Mouse (Mus musculus): ENCODE measurements around the gene Mrc1. TPM values are rescaled to one million over a fixed set of nuclear protein-coding genes. Genes with fewer than 3 reads are reported as not detected.
"Not testable (repeated sequence)": the region's sequence is repeated elsewhere in the genome, so short reads cannot be mapped to it uniquely, and the experiment has no call there.

Mrc1 gene
- 4.7 and 5.4 TPM in 2 replicates for polyA plus RNA-seq (2015; fragmentation: Nextera tagmentation; extraction: Ambion mirVana)

DNA sequence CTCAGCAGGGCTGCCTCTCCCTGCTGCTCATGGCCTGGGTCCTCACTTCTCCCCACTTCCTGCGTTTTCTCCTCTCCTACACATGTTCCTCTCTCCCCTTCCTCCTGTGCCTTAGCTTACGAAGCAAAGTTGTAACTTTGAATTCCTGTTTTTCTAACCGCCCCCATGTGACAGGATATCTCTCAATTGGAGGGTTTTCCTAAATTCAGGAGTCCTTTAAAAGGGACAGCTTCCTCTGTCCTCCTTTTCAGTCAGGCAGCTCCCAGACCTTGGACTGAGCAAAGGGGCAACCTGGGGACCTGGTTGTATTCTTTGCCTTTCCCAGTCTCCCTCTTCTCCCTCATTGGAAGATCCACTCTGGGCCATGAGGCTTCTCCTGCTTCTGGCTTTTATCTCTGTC is at the start of gene Mrc1:
Gene Mrc1, plus strand, starts transcription at position 244 of the 400 bp plus-strand sequence.
- no peak within 1 kb of the TSS for H3K9ac ChIP-seq (replicated peaks)
- H3K9me3 ChIP-seq = no peaks in the 10 kb centered on the region
- no peaks in the 10 kb centered on the region for H3K36me3 ChIP-seq
- 67% methylated on average over 3 of the region's 3 CpGs for WGBS
- no peak within 1 kb of the TSS for H3K4me2 ChIP-seq (replicated peaks)
- no peaks in the 10 kb centered on the region for H3K27me3 ChIP-seq
- H3K4me3 ChIP-seq (replicated peaks) = no peak within 1 kb of the TSS
- no peak within 1 kb of the TSS for H3K27ac ChIP-seq
- no peaks in the 10 kb centered on the region for H3K4me1 ChIP-seq (replicated peaks)
- ATAC-seq = no peak

DNA sequence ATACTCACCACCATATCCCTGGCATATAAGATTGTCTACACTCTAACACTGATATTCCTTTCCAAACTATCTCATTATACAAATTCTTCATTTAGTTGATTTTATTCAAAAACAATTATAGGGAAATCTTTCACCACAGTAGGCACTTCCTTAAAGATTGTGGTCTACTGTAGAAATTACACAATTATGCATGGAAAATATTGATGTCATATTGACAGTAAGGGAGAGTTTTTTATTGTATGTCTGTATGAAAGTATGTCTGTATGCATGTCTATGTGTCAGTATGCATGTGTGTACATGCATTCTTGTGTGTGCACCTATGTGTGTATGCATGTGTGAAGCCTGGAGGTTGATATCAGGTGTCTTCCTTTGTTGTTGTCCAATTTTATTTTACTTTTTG is 44.8 kb upstream of the Mrc1 start:
- Histone ChIP-seq H3K36me3 (no peaks in the 10 kb centered on the region), H3K4me2 (replicated peaks) (no peak overlapping the region), H3K27me3 (no peaks in the 10 kb centered on the region), H3K4me1 (replicated peaks) (no peaks in the 10 kb centered on the region), H3K9ac (replicated peaks) (no peak overlapping the region), H3K27ac (no peak overlapping the region), H3K9me3 (no peaks in the 10 kb centered on the region), H3K4me3 (replicated peaks) (no peak overlapping the region)
- no peak for ATAC-seq

DNA sequence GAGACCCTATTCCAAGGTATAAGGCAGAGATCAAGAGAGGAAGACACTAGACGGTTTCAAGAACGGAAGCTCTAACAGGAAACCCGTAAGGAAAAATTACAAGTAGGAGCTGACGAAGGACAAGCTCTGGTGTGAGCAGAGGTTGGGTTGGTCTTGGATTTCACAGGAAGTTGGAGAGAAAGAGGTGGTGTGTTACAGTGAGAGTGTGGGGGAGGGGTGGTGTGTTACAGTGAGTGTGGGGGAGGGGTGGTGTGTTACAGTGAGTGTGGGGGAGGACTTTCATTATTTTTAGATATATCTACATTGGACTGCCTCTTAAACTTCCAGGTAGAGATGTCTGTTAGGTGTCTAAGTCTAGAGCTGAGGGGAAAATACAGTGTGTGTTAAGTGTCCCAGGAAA is 38.5 kb upstream of the Mrc1 start:
- H3K9me3 ChIP-seq = no peaks in the 10 kb centered on the region
- H3K4me1 ChIP-seq (replicated peaks) = no peaks in the 10 kb centered on the region
- H3K27ac ChIP-seq = no peak overlapping the region
- H3K4me3 ChIP-seq (replicated peaks) = no peak overlapping the region
- WGBS = 92% methylated on average over 4 of the region's 4 CpGs
- ATAC-seq = no peak
- no peaks in the 10 kb centered on the region for H3K36me3 ChIP-seq
- no peaks in the 10 kb centered on the region for H3K27me3 ChIP-seq
- no peak overlapping the region for H3K4me2 ChIP-seq (replicated peaks)
- H3K9ac ChIP-seq (replicated peaks) = no peak overlapping the region

DNA sequence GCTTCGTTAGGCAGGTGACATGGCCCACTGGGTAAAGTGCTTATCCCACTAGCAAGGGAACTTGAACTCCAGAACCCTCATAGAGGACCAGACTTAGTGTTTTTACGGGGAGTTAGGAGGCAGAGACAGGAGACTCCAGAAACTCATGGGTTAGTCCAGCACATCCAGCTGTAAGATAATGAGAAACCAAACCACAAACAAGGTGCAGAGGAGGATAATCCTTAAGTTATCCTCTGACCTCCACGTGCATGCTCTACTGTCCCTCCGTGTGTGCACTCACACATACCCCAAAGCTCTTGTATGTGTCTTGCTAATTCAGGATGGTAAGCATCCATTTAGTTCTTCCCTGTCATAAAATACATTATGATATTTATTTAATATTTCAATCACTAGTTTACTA is 37.6 kb upstream of the Mrc1 start:
- ATAC-seq = no peak
- no peaks in the 10 kb centered on the region for H3K36me3 ChIP-seq
- 81% methylated on average over 4 of the region's 4 CpGs for WGBS
- H3K4me1 ChIP-seq (replicated peaks) = no peaks in the 10 kb centered on the region
- H3K9me3 ChIP-seq = no peaks in the 10 kb centered on the region
- H3K27me3 ChIP-seq = no peaks in the 10 kb centered on the region
- H3K4me2 ChIP-seq (replicated peaks) = no peak overlapping the region
- no peak overlapping the region for H3K4me3 ChIP-seq (replicated peaks)
- H3K27ac ChIP-seq = no peak overlapping the region
- H3K9ac ChIP-seq (replicated peaks) = no peak overlapping the region

DNA sequence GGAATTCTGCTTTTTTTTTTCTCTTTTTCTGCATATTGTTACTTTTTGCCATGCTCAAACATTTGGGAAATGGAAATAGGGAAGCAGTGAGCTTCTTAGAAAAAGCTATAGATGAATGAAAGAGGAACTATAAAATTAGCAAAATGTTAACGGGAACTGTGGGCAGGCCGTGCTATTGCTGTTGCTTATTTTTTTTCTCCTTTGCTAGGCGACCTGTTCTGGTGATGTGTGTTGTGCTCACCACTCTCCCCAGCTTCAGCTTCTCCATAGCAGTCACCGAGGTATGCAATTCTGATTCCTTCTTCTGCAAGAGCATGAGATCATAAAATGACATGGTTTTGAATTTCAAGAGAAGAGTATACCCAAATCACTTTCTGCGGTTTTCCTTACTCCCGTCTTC is 37.1 kb upstream of the Mrc1 start:
- H3K4me3 ChIP-seq (replicated peaks) = no peak overlapping the region
- H3K27ac ChIP-seq = no peak overlapping the region
- H3K27me3 ChIP-seq = no peaks in the 10 kb centered on the region
- no peaks in the 10 kb centered on the region for H3K4me1 ChIP-seq (replicated peaks)
- H3K9ac ChIP-seq (replicated peaks) = no peak overlapping the region
- H3K4me2 ChIP-seq (replicated peaks) = no peak overlapping the region
- WGBS = 89% methylated on average over 6 of the region's 6 CpGs
- ATAC-seq = no peak
- no peaks in the 10 kb centered on the region for H3K36me3 ChIP-seq
- no peaks in the 10 kb centered on the region for H3K9me3 ChIP-seq

DNA sequence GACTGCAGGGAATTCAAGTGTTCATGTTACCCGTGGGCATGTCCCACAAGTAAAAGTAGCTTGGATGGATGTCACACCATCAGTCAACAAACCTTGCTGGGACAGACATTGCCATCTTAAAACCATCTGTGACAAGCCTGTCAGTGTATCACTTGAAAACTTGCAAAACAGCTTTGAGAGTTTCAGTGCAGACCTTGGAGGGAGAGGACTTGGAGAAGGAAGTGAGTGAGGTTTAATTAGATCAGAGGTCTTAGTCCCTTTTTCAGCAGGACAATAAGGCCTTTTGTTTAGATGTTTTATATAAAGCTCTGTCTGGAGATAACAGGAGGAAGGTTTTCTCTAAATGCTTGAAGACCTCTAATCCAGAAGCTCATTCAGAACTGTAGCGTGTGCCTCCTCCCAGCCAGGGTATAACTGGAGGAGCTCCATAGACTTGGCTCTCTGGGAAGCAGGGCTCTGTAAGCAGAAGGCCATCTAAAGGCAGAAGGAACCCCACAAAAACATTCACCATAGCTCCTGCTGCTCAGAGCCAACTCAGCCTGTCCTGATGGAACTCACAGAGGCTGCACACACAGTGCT is 30.8 kb upstream of the Mrc1 start:
- H3K4me2 ChIP-seq (replicated peaks); H3K4me3 ChIP-seq (replicated peaks); H3K9ac ChIP-seq (replicated peaks): not testable (repeated sequence)

DNA sequence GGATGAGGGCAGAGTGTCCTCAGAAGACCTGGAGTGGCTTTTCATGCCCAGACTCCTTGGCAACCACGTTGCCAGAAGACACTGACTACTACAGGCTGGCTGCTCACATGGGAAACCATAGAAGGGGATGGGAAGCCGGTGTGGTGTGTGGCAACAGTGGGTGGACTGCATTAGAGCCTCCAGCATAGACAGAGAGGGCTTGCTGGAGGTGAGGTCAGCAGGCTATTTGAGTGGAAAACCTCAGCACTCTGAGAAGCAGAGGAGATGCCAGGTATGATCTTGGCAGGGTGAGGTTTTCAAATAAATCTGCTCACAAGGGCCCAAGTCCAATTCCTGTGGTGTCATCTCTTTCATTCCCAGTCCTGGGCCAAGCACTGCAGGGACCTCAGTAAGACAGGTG is 29.6 kb upstream of the Mrc1 start:
- Histone ChIP-seq H3K36me3 (no peaks in the 10 kb centered on the region), H3K27ac (no peak overlapping the region), H3K4me2 (replicated peaks) (no peak overlapping the region), H3K4me1 (replicated peaks) (no peaks in the 10 kb centered on the region), H3K9ac (replicated peaks) (no peak overlapping the region), H3K9me3 (no peaks in the 10 kb centered on the region), H3K4me3 (replicated peaks) (no peak overlapping the region), H3K27me3 (no peaks in the 10 kb centered on the region)
- 45% methylated on average over 2 of the region's 2 CpGs for WGBS
- no peak for ATAC-seq

More for the DNA sequence above, 30.8 kb upstream of the Mrc1 start:
- H3K27ac ChIP-seq; H3K36me3 ChIP-seq; H3K4me1 ChIP-seq (replicated peaks); ATAC-seq; H3K27me3 ChIP-seq; H3K9me3 ChIP-seq: not testable (repeated sequence)
- WGBS = 88% methylated on average over 1 of the region's 2 CpGs

DNA sequence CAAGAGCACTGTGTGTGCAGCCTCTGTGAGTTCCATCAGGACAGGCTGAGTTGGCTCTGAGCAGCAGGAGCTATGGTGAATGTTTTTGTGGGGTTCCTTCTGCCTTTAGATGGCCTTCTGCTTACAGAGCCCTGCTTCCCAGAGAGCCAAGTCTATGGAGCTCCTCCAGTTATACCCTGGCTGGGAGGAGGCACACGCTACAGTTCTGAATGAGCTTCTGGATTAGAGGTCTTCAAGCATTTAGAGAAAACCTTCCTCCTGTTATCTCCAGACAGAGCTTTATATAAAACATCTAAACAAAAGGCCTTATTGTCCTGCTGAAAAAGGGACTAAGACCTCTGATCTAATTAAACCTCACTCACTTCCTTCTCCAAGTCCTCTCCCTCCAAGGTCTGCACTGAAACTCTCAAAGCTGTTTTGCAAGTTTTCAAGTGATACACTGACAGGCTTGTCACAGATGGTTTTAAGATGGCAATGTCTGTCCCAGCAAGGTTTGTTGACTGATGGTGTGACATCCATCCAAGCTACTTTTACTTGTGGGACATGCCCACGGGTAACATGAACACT is 28.2 kb upstream of the Mrc1 start:
- H3K27ac ChIP-seq; H3K4me3 ChIP-seq (replicated peaks); H3K36me3 ChIP-seq; ATAC-seq; H3K9ac ChIP-seq (replicated peaks); H3K9me3 ChIP-seq; H3K4me2 ChIP-seq (replicated peaks); H3K4me1 ChIP-seq (replicated peaks); H3K27me3 ChIP-seq: not testable (repeated sequence)
- 88% methylated on average over 1 of the region's 2 CpGs for WGBS

DNA sequence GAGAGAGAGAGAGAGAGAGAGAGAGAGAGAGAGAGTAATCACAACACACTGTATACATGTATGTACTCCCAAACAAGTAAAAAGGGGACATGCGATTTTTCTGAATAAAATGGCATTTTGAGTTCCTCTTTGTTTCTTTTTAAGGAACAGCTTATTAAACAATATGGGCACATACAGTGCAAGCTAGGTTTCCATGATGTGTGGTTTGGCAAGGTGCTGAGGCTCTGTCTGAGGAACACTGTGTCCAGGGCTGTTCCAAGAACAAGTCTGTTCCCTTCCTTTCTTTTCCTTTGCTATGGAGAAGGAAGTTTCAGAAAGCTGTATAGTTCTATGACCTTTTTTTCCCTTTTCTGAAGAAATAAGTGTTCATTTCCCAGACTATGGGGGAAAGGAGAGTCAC is 24.9 kb upstream of the Mrc1 start:
- Histone ChIP-seq H3K9ac (replicated peaks) (no peak overlapping the region), H3K9me3 (no peaks in the 10 kb centered on the region), H3K27ac (no peak overlapping the region), H3K4me1 (replicated peaks) (no peaks in the 10 kb centered on the region), H3K27me3 (no peaks in the 10 kb centered on the region), H3K4me3 (replicated peaks) (no peak overlapping the region), H3K36me3 (no peaks in the 10 kb centered on the region), H3K4me2 (replicated peaks) (no peak overlapping the region)
- ATAC-seq = no peak
- WGBS = 86% methylated on average over 1 of the region's 1 CpGs

DNA sequence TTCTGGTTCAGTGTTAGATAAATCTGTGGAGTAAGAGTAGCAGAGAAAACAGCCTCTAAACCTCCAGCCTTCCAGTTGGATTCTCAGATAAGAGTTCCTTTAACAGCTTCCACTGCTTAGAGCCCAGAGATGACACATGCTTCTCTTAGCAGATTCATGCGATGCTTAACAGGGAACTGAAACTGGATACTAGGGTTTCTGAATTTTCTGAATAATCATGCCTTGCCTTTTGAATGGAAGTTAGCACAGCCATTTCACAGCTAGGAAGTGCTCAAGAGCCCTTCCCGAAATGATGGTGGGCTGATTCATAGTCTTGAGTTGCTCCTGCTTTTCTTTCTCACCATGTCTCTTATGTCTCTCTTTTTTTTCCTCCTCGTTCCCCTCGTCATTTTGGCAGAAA is 22.4 kb upstream of the Mrc1 start:
- H3K27me3 ChIP-seq = no peaks in the 10 kb centered on the region
- H3K9ac ChIP-seq (replicated peaks) = no peak overlapping the region
- H3K36me3 ChIP-seq = no peaks in the 10 kb centered on the region
- ATAC-seq = no peak
- no peak overlapping the region for H3K4me3 ChIP-seq (replicated peaks)
- no peaks in the 10 kb centered on the region for H3K4me1 ChIP-seq (replicated peaks)
- H3K4me2 ChIP-seq (replicated peaks) = no peak overlapping the region
- WGBS = 89% methylated on average over 4 of the region's 4 CpGs
- no peak overlapping the region for H3K27ac ChIP-seq
- H3K9me3 ChIP-seq = no peaks in the 10 kb centered on the region

DNA sequence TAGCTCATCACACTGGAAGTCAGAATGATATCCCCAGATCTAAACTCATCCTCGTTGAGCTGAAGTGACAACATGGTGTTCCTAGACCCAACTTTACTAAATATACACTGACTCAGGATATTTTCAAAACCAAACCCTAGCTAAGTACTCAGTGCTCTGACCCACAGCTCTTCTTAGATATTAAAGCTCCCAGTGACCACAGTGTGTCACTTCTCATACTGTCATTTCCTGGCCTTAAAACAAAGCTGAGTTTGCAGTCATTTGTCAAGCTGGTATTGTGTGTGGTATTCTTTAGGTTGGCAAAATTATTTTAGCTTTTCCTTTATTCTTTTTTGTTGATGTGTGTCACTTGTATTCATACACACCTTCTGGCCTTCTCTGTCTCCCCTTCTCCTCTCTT is 18.5 kb upstream of the Mrc1 start:
- Histone ChIP-seq H3K27me3 (no peaks in the 10 kb centered on the region), H3K9ac (replicated peaks) (no peak overlapping the region), H3K36me3 (no peaks in the 10 kb centered on the region), H3K4me2 (replicated peaks) (no peak overlapping the region), H3K9me3 (no peaks in the 10 kb centered on the region), H3K4me1 (replicated peaks) (peaks cover 5% of the 10 kb centered on the region), H3K4me3 (replicated peaks) (no peak overlapping the region), H3K27ac (no peak overlapping the region)
- ATAC-seq = no peak
- 93% methylated on average over 1 of the region's 1 CpGs for WGBS

DNA sequence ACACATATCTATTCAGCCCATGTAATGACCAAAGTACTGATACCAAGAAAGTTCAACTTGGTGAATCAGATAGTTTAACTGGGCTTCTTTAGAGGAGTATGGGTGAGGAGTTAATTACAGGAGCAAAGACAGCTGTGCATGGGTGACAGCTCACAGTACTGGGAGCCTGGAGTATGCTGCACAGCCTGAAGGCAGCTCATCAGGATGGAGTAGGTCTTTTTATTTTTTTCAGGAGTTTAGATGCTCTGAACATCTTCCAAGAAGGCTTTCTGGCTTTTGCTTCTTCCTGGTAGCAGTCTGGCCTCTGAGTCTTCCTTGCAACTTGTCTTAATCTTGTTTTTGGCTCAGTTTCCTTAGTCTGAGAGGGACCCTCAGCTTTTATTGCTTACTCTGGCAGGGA is 17.6 kb upstream of the Mrc1 start:
- H3K4me2 ChIP-seq (replicated peaks) = no peak overlapping the region
- no peaks in the 10 kb centered on the region for H3K9me3 ChIP-seq
- no peaks in the 10 kb centered on the region for H3K36me3 ChIP-seq
- H3K9ac ChIP-seq (replicated peaks) = no peak overlapping the region
- no peaks in the 10 kb centered on the region for H3K27me3 ChIP-seq
- peaks cover 5% of the 10 kb centered on the region for H3K4me1 ChIP-seq (replicated peaks)
- no peak overlapping the region for H3K4me3 ChIP-seq (replicated peaks)
- ATAC-seq = no peak
- H3K27ac ChIP-seq = no peak overlapping the region

DNA sequence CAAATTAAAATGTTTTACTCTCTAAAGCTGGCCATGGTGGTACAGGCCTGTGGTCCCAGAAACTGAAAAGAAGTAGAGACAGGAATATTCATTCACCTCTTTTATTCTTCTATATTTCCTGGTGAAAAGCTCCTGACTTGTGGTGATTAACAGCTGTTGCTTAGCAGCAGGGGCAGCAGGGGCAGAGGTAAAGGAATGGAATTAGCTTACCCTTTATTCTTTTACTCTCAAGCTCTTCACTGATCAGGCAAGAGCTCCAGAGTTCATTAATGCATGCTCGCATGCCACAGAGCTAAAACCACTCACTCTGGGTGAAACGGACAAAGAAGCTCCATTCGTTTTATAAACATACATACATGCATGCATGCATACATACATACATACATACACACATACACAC is 14.4 kb upstream of the Mrc1 start:
- ATAC-seq = peak; percentile 77

More for the DNA sequence above, 14.4 kb upstream of the Mrc1 start:
- Histone ChIP-seq H3K4me2 (replicated peaks) (no peak overlapping the region), H3K9ac (replicated peaks) (no peak overlapping the region), H3K4me3 (replicated peaks) (no peak overlapping the region), H3K36me3 (no peaks in the 10 kb centered on the region), H3K9me3 (no peaks in the 10 kb centered on the region), H3K27ac (no peak overlapping the region), H3K4me1 (replicated peaks) (peaks cover 5% of the 10 kb centered on the region), H3K27me3 (no peaks in the 10 kb centered on the region)
- WGBS = 3% methylated on average over 3 of the region's 3 CpGs
